Mouse (Mus musculus): ENCODE measurements around the gene Actrt2.

- TF ChIP-seq POLR2A (IDR thresholded peaks at IDR 0.05; ENCODE audit: low read depth, low read length) = no peak
- TF ChIP-seq CTCF (conservative IDR thresholded peaks at IDR 0.05; ENCODE audit: insufficient read depth, insufficient read length, low read depth, low read length) = no peak
These were observed 42.0 kb downstream of the Actrt2 start for GRCm38 (mm10) chr4:154625710-154626109.

Data from kidney, adult 2 months (tissue).